Mouse (Mus musculus): ENCODE measurements around the gene Rpl7l1.
"Not testable (repeated sequence)": the region's sequence is repeated elsewhere in the genome, so short reads cannot be mapped to it uniquely, and the experiment has no call there.

Gene Rpl7l1

GRCm38 (mm10) chr17:46782341-46783221 lies at the start of gene Rpl7l1:
Rpl7l1 (minus strand) TSS chr17:46782672.
- peak; percentile 94 to 96 for DNase-seq

GRCm38 (mm10) chr17:46829856-46830535 lies 47.5 kb upstream of the Rpl7l1 start:
- no peak for DNase-seq

- DNase-seq, result no peak
These were observed 46.5 kb upstream of the Rpl7l1 start for GRCm38 (mm10) chr17:46828935-46829334.

DNA sequence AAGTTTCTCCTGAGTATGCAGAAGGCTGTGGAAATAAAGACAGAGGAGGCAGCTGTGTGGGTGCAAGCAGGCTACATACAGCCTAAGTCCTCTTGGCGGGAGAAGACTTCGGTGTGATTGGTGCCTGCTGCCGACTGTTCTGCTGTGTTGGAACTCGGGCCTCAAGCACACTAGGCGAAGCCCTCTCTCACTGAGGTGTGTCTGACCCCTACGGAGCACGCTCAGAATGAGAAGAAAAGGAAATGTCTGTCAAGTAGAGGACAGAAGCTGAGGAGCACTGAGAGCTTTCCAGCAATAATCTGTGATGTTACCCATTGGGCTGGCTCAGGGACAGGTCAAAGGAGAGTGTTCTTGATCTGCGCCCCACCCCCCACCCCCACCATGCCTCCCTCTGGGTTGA lies 40.6 kb upstream of the Rpl7l1 start:
- no peak for DNase-seq

DNA sequence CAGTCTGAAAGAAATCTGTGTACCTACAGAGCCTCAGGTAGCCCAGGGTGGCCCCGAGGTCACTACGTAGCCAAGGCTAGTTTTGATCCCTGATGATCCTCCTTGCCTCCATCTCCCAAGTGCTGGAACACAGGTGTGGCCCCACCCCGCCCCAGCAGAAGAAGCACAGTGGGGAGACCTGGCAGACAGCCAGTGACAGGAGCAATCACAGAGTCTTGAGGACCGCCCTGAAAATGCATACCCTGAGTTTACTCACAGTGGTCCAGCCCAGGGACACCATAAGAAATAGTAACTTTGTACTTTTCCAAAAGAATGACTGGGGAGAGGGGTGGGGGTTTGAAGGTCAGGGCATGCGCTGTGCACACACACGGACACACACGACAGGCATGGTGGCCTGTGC lies 38.2 kb upstream of the Rpl7l1 start:
- peak in 1 of 2 experiments; percentile 35 for DNase-seq

- DNase-seq, result no peak
These were observed 35.3 kb upstream of the Rpl7l1 start for GRCm38 (mm10) chr17:46817734-46818158.

- no peak for DNase-seq
These were observed 33.8 kb upstream of the Rpl7l1 start for GRCm38 (mm10) chr17:46816306-46816705.

GRCm38 (mm10) chr17:46814497-46814896 lies 32.0 kb upstream of the Rpl7l1 start:
- DNase-seq, result no peak

DNA sequence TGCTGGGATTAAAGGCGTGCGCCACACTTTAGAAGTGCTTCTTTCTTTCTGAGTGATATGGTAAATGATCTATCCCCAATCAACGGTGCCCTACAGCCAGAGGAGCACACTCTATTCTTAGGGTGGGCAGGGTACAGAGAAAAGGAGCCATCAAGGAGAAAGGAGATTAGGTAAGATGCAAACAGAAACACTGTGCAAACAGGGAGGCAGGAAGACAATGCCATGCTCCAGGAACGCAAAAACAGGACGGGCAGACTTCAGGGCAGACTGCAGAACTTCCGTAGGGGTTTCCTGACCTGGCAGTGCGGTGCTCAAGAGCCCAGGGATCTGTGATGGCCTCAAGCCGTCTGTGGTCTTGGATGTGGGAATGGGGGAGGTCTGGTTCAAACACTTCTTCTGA lies 31.2 kb upstream of the Rpl7l1 start:
- no peak for DNase-seq

DNA sequence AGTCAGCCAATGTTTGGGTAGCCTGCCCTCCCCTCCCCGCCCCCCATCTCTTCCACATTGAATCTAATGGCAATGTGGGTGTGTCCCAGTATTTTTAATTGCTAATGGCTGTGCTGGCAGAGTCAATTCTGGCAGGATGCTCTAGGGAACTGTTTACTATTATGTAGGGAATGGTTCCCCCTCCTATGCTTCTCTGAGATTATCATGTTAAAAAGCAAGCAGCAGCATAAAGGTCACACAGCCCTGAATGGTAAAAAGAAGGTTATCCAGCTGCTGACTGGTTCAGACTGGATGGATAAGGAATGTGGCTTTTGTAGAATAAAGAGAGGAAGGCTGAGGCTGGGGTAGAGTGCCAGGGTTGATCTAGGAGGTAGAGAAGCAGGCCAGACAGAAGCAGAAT lies 30.0 kb upstream of the Rpl7l1 start:
- no peak for DNase-seq

DNA sequence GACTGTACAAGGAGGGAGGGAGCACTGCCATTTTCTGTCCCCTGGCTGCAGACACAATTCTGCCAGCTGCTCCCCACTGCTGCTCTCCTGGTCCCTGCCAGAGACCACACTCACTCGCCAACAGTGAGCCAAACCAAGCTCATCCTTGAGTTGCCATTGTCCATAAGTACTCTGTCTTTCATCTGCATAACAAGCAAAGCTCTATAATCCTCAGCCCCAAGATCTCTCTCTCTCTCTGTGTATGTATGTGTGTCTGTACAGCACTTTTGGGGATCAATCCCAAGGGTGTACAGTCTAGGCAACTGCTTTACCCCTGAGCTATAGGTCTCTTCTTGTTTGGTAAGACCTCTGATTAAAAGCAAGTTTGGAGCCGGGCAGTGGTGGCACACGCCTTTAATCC lies 28.2 kb upstream of the Rpl7l1 start:
- peak in 1 of 2 experiments; percentile 21 for DNase-seq

DNA sequence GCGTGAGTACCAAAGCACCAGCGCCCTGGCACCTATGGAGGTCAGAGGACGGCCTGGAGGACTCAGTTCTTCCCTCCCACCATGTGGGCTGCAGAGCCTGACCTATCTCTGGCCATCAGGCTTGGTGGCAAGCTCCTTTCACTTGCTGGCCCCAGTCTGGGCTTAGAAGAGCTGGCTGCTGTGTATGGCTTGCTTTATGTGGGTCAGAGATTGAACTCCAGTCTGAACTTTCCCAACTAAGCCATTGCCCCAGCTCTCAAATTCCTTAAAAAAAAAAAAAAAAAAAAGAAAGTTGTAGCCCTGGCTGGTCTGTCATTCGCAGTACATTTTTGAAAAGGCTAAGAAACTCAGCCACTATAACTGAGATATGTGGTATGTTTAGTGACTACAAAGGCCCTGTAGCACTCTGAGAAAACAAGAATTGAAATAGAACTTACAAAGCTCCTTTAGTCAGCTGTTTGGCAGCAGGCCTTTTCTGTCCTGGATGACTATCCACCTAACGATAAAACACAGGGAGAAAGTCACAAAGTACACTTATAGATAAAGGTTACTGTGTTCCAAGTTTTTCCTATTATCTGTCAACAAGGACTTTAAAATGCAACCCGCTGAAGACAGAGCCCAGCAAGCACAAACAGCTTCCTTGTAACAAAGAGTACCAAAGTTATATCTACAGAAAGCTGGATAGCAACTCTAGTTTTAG lies 26.8 kb upstream of the Rpl7l1 start:
- no peak for DNase-seq

GRCm38 (mm10) chr17:46808376-46808775 lies 25.9 kb upstream of the Rpl7l1 start:
- no peak for DNase-seq

DNA sequence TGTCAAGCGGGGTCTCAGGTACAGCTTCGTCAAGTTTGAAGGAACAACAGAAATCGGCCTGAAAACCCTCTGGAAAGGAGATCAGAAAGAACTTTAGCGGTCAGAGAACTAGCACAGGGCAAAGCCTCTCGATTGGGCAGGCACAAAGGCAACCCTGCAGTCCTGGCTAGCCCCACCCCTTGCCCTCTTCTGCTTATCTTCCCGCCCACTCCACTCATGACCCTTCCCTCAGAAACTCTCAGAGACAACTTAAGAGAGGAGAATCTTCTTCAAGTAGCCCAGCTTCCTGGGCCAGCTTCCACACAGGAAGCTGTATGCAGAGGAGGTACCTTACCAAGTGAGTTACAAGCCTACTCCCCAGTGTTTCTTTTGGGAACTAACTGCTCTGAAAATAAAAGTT lies 19.3 kb upstream of the Rpl7l1 start:
- DNase-seq, result no peak

DNA sequence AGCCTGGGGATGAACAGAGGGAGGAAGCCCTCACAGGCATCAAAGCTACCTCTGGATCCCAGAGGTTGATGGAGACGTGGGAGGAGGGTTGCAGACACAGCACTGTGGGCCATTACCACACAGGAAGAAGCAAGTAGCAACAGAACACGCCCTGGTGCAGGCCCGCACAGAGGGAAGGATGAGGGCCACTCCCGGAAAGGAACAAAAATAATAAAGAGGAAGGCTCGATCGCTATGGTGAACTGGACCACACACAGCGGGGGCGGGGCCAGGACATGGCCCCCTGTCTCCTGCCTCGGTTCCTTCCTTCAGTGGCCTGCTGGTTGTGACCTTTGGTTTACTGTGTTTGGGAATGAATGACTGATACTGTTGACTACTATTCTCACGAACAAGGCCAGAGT lies 17.2 kb upstream of the Rpl7l1 start:
- no peak for DNase-seq

DNA sequence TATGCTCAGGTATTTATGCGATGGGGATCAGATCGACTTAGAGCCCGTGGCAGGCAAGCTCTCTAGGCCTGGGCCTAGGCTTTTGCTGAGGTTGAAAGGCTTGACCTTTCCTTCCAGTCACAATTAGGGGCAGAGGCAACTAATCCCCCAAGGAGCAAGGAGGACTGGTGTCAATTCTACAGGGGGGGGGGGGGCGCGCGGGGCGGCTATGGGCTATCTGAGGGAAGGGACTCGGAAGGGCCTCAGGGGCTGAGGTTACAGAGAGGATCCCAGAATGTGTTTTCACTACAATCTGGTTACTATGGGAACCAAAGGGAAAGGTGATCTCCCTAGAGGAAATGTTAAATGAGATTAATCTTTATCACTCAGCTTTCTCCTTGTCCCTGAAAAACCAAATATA lies 14.9 kb upstream of the Rpl7l1 start:
- DNase-seq, result no peak

GRCm38 (mm10) chr17:46796743-46797142 lies 14.3 kb upstream of the Rpl7l1 start:
- no peak for DNase-seq

DNA sequence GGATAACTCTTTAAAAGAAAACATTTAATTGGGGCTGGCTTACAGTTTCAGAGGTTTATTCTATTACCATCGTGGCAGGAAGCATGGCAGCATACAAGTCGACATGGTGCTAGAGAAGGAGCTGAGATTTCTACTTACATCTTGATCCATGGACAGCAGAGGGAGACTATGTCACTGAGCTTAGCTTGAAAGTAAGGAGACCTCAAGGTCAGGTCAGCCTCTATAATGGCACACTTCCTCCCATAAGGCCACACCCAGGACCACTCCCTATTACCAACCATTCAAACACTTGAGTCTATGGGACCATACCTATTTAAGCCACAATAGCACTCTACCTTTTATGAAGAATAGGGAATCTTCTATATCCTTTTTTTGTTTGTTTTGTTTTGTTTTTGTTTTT lies 10.5 kb upstream of the Rpl7l1 start:
- DNase-seq, result no peak

DNA sequence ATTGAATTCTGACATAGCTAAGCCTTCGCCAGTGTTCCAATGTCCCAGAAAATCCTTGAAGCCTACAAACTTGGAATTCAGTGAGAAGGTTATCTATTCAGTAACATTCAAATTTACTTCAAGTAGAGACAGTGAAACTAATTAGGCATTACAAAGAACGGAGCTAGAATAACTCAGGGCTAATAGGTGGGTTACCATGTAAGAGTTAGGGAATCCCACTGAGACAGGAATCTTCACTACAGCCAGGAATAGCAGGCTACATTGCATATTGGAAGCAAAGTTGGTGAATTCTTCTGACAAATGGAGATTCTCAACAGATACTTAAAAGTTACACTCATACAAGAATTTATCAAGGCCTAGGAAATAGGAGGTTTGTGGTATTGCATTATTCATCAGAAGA lies 5.5 kb upstream of the Rpl7l1 start:
- not testable (repeated sequence) for DNase-seq

DNA sequence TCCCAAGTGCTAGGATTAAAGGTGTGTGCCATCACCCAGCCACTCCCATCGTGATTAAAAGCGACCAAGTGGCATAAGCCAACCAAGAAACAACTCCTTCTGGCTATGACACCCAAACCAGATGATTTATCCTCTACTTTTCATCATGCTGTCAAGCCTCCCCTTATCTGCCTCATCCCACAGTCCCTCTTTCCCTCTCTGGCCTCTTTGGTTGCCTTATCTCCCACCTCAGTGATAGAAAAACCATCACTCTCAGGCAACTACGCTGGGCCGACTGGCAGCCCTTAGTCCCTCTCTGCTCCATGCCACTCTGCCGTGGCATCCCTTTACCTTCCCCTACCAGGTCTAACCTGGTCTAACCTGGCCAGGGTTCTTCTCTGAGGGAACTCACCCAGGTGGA lies 4.5 kb upstream of the Rpl7l1 start:
- DNase-seq, result no peak

- DNase-seq, result no peak
These were observed 722 bp upstream of the Rpl7l1 start for GRCm38 (mm10) chr17:46783222-46783565.

GRCm38 (mm10) chr17:46781876-46782275 lies 596 bp downstream of the Rpl7l1 start:
- DNase-seq, result peak in 1 of 2 experiments; percentile 44

DNA sequence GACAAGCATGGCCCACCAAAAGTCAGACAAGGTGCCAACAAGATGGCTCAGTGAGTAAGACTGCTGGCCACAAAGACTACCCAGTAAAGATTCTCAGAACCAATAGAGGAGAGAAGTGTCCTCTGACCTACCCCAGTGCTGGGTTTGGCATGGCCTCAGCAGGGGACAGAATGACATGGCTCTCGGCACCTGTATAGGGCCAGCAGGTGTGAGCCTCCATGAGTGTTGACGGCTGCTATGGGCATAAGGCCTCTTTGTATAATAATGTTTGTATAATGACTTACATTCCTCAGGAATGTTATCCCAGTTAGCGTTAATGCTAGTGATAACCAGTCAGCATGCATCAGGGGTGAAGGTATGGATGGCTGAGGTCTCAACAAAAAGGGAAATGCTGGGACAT lies 6.4 kb downstream of the Rpl7l1 start:
- DNase-seq, result no peak

DNA sequence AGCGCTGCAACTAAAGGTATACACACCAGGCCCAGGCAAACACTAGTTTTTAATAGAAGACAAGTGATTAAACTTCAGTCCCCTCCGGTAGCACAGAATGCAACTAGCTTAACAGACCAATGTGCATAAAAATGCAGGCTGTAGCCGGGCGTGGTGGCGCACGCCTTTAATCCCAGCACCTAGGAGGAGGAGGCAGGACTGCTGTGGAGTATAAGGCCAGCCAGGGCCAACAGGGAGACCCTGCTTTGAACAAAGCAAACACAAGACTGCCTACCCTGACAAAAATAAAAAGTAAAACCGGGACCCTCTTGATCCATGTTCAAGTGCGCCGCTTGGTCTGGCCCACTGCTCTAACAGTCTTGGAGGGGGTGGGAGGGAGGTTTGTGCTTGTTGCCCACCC lies 7.4 kb downstream of the Rpl7l1 start:
- DNase-seq, result no peak
